Mouse (Mus musculus) forebrain, embryonic 16.5 days (tissue): ENCODE measurements around the gene Aprt. TPM values are rescaled to one million over a fixed set of nuclear protein-coding genes. Genes with fewer than 3 reads are reported as not detected.

Experiments used
- ATAC-seq: fragments of 200-750 bp; cut with Nextera tagmentation; 2 replicates; pipeline ENCODE4 v1.8.0; 2017; ENCODE audit warnings: mild to moderate bottlenecking, moderate library complexity
- H3K27ac ChIP-seq: fragments of 300-500 bp; sonication (generic); 2 replicates; pipeline ENCODE4 v1.5.1; 2014; ENCODE audit warnings: low read length, control low read depth
- H3K27me3 ChIP-seq: fragments of 300-500 bp; sonication (generic); replicated peaks from 2 replicates; pipeline ENCODE4 v1.6.1; 2014; ENCODE audit warnings: low read length; ENCODE audit not compliant: control insufficient read depth, insufficient read depth
- H3K36me3 ChIP-seq: fragments of 300-500 bp; sonication (generic); 2 replicates; pipeline ENCODE4 v1.6.1; 2014; ENCODE audit not compliant: control insufficient read depth, insufficient read depth
- H3K4me1 ChIP-seq: fragments of 300-500 bp; sonication (generic); replicated peaks from 2 replicates; pipeline ENCODE4 v1.6.1; 2014; ENCODE audit warnings: low read length; ENCODE audit not compliant: control insufficient read depth, insufficient read depth
- H3K4me2 ChIP-seq: fragments of 300-500 bp; sonication (generic); 2 replicates; pipeline ENCODE4 v1.6.1; 2014; ENCODE audit warnings: mild to moderate bottlenecking, low read length, control low read depth
- H3K4me3 ChIP-seq: fragments of 300-500 bp; sonication (generic); replicated peaks from 2 replicates; pipeline ENCODE4 v1.5.1; 2014; ENCODE audit warnings: mild to moderate bottlenecking, low read length, control low read depth
- H3K9ac ChIP-seq: fragments of 300-500 bp; sonication (generic); replicated peaks from 2 replicates; pipeline ENCODE4 v1.6.1; 2014; ENCODE audit warnings: low read depth, low read length, control low read depth
- H3K9me3 ChIP-seq: fragments of 300-500 bp; sonication (generic); 2 replicates; pipeline ENCODE4 v1.6.1; 2016; ENCODE audit warnings: low read length; ENCODE audit not compliant: control insufficient read depth
- WGBS: fragments of 180-500 bp; shearing (Covaris S2); extraction: QIAGEN DNeasy Blood & Tissue Kit; methylation state at CpG from one replicate; pipeline ENCODE4 v1.1.7; 2014; 5-methylcytosine and 5-hydroxymethylcytosine counted together
- polyA plus RNA-seq: library from polyadenylated mRNA; unstranded; fragments of >200 nt; fragmentation: Nextera tagmentation; extraction: Ambion mirVana; gene quantifications from 2 replicates; pipeline ENCODE4 v1.2.1, GENCODE M21; 2015

Gene Aprt
- polyA plus RNA-seq, 1 experiment from 2014 or later: 204 TPM

GRCm38 (mm10) chr8:122616181-122616905 is 39.6 kb upstream of the Aprt start:
- Histone ChIP-seq H3K9me3 (no peaks in the 10 kb centered on the region), H3K4me2 (no peak overlapping the region), H3K27me3 (no peaks in the 10 kb centered on the region), H3K27ac (no peak overlapping the region), H3K36me3 (no peaks in the 10 kb centered on the region), H3K4me3 (no peak overlapping the region), H3K4me1 (peaks cover 11% of the 10 kb centered on the region), H3K9ac (no peak overlapping the region)
- WGBS: 74% methylated on average over 9 of the region's 9 CpGs
- ATAC-seq: no peak

- WGBS: under 1% methylated on average over 46 of the region's 57 CpGs
Measured at GRCm38 (mm10) chr8:122611295-122612133, 34.8 kb upstream of the Aprt start, which contains the start of the genes Galns and Trappc2l. Gene Galns (minus strand): TSS chr8:122611463. Gene Trappc2l (plus strand): TSS chr8:122611640.

GRCm38 (mm10) chr8:122610612-122611277 is 34.0 kb upstream of the Aprt start:
- peak overlapping the region; percentile 63 for H3K4me2 ChIP-seq
- no peaks in the 10 kb centered on the region for H3K9me3 ChIP-seq
- no peak overlapping the region; the same call in 1 of the 2 replicates for H3K27ac ChIP-seq
- H3K9ac ChIP-seq: peak overlapping the region; percentile 58
- H3K4me3 ChIP-seq: peak overlapping the region; percentile 62
- peak; percentile 11; the same call in 1 of the 2 replicates for ATAC-seq
- H3K36me3 ChIP-seq: no peaks in the 10 kb centered on the region
- H3K4me1 ChIP-seq: peaks cover 16% of the 10 kb centered on the region
- WGBS: 1% methylated on average over 20 of the region's 20 CpGs
- H3K27me3 ChIP-seq: no peaks in the 10 kb centered on the region

More at GRCm38 (mm10) chr8:122611295-122612133, 34.8 kb upstream of the Aprt start, which contains the start of the genes Galns and Trappc2l:
- Histone ChIP-seq H3K27ac (peak within 1 kb of the TSS; percentile 83), H3K4me1 (peaks cover 16% of the 10 kb centered on the region), H3K4me2 (peak within 1 kb of the TSS; percentile 93), H3K36me3 (no peaks in the 10 kb centered on the region), H3K27me3 (no peaks in the 10 kb centered on the region), H3K4me3 (peak within 1 kb of the TSS; percentile 62), H3K9ac (peak within 1 kb of the TSS; percentile 79), H3K9me3 (no peaks in the 10 kb centered on the region)
- ATAC-seq: peak; percentile 98

GRCm38 (mm10) chr8:122610209-122610608 is 33.5 kb upstream of the Aprt start:
- H3K27me3 ChIP-seq: no peaks in the 10 kb centered on the region
- no peak for ATAC-seq
- WGBS: 56% methylated on average over 4 of the region's 4 CpGs
- H3K36me3 ChIP-seq: no peaks in the 10 kb centered on the region
- no peak overlapping the region for H3K9ac ChIP-seq
- peak overlapping the region; percentile 63 for H3K4me2 ChIP-seq
- H3K4me1 ChIP-seq: peaks cover 16% of the 10 kb centered on the region
- H3K27ac ChIP-seq: no peak overlapping the region
- no peaks in the 10 kb centered on the region for H3K9me3 ChIP-seq
- H3K4me3 ChIP-seq: no peak overlapping the region

GRCm38 (mm10) chr8:122606810-122607209 is 30.1 kb upstream of the Aprt start:
- Histone ChIP-seq H3K36me3 (no peaks in the 10 kb centered on the region), H3K4me2 (no peak overlapping the region), H3K4me3 (no peak overlapping the region), H3K9ac (no peak overlapping the region), H3K4me1 (peaks cover 8% of the 10 kb centered on the region), H3K27me3 (no peaks in the 10 kb centered on the region), H3K27ac (no peak overlapping the region), H3K9me3 (no peaks in the 10 kb centered on the region)
- WGBS: 77% methylated on average over 11 of the region's 12 CpGs
- ATAC-seq: no peak

- Histone ChIP-seq H3K9me3 (no peaks in the 10 kb centered on the region), H3K4me3 (no peak overlapping the region), H3K9ac (no peak overlapping the region), H3K36me3 (no peaks in the 10 kb centered on the region), H3K27me3 (no peaks in the 10 kb centered on the region), H3K4me1 (peaks cover 1% of the 10 kb centered on the region), H3K4me2 (no peak overlapping the region), H3K27ac (no peak overlapping the region)
- no peak for ATAC-seq
- WGBS: 77% methylated on average over 4 of the region's 4 CpGs
Measured at GRCm38 (mm10) chr8:122605367-122605766, 28.7 kb upstream of the Aprt start.

- 89% methylated on average over 1 of the region's 1 CpGs for WGBS
- Histone ChIP-seq H3K27ac (no peak overlapping the region), H3K4me1 (no peaks in the 10 kb centered on the region)
Measured at GRCm38 (mm10) chr8:122604640-122605039, 27.9 kb upstream of the Aprt start.

GRCm38 (mm10) chr8:122600666-122601065 is 24.0 kb upstream of the Aprt start:
- H3K4me2 ChIP-seq: no peak overlapping the region
- no peaks in the 10 kb centered on the region for H3K27me3 ChIP-seq
- no peaks in the 10 kb centered on the region for H3K36me3 ChIP-seq
- no peak overlapping the region for H3K9ac ChIP-seq
- H3K9me3 ChIP-seq: no peaks in the 10 kb centered on the region
- H3K4me1 ChIP-seq: no peaks in the 10 kb centered on the region
- H3K27ac ChIP-seq: no peak overlapping the region
- WGBS: 91% methylated on average over 9 of the region's 9 CpGs
- ATAC-seq: no peak
- H3K4me3 ChIP-seq: no peak overlapping the region

More at GRCm38 (mm10) chr8:122604640-122605039, 27.9 kb upstream of the Aprt start:
- H3K4me2 ChIP-seq: no peak overlapping the region
- H3K27me3 ChIP-seq: no peaks in the 10 kb centered on the region
- H3K36me3 ChIP-seq: no peaks in the 10 kb centered on the region
- no peak overlapping the region for H3K9ac ChIP-seq
- ATAC-seq: no peak
- H3K9me3 ChIP-seq: no peaks in the 10 kb centered on the region
- no peak overlapping the region for H3K4me3 ChIP-seq

- no peak overlapping the region for H3K4me3 ChIP-seq
- no peaks in the 10 kb centered on the region for H3K27me3 ChIP-seq
- no peak for ATAC-seq
- H3K9ac ChIP-seq: no peak overlapping the region
- no peaks in the 10 kb centered on the region for H3K36me3 ChIP-seq
- no peak overlapping the region for H3K4me2 ChIP-seq
- no peaks in the 10 kb centered on the region for H3K9me3 ChIP-seq
- no peak overlapping the region for H3K27ac ChIP-seq
- no peaks in the 10 kb centered on the region for H3K4me1 ChIP-seq
- 57% methylated on average over 4 of the region's 4 CpGs for WGBS
Measured at GRCm38 (mm10) chr8:122596031-122596430, 19.3 kb upstream of the Aprt start.
